Mouse (Mus musculus): ENCODE results near the gene Pcdh10. TPM values are rescaled to one million over a fixed set of nuclear protein-coding genes. Genes with fewer than 3 reads are reported as not detected.
A peak's percentile ranks its signal among the peaks of the same experiment; 100 is the strongest.

Gene Pcdh10
- 12.5 and 13.8 TPM in 2 replicates for polyA plus RNA-seq (2015; fragmentation: Nextera tagmentation; extraction: Ambion mirVana)

DNA sequence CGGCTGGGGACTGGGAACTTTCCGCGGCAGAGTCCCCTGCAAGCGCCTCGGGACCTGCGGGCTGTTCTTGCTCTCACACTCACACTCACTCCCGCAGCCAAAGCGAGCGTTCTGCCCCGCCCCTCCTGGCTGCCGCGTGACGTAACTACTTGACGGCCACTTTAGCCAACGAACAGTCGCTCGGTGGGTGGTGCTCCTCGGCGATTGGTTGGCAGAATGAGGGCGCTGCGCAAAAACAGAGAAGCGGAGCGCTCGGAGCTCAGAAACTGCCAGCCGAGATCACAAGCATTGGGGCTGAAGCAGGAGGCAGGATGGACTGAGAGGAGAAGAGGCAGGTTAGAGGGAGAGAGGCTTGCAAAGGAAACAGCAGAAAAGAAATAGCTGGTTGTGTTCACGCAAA, at the start of gene Pcdh10:
Pcdh10 (plus strand) TSS at position 254 of the 400 bp plus-strand sequence.
- Histone ChIP-seq H3K4me1 (peaks cover 25% of the 10 kb centered on the region), H3K9ac (replicated peaks) (peak within 1 kb of the TSS; percentile 73), H3K27me3 (no peaks in the 10 kb centered on the region), H3K4me2 (replicated peaks) (peak within 1 kb of the TSS; percentile 80), H3K36me3 (no peaks in the 10 kb centered on the region), H3K9me3 (no peaks in the 10 kb centered on the region), H3K27ac (replicated peaks) (peak within 1 kb of the TSS; percentile 85), H3K4me3 (peak within 1 kb of the TSS; percentile 57)
- WGBS: 0% methylated on average over 26 of the region's 26 CpGs
- peak; percentile 87 for ATAC-seq (replicated peaks)

DNA sequence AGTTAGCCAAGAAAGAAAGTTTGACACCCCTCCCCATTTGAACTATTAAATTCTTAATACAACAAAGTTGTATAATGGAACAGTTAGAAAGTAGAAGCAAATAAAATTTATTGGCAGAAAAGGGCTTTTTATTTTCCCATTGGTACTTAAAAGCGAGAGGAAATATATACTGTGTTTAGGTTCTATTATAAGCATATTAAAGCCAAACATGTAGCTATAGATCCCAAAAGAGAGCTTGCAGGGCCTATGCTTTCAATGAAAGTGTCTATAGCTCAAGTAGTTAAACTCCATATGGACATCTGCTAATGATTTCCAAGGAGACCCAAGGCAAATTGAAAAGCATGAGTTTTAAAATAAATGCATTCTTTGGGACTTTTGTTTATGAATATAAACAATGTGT, 22.3 kb upstream of the Pcdh10 start:
- no peaks in the 10 kb centered on the region for H3K4me1 ChIP-seq
- H3K4me2 ChIP-seq (replicated peaks): no peak overlapping the region
- no peak for ATAC-seq (replicated peaks)
- H3K9ac ChIP-seq (replicated peaks): no peak overlapping the region
- H3K27me3 ChIP-seq: no peaks in the 10 kb centered on the region
- WGBS: 91% methylated on average over 1 of the region's 1 CpGs
- H3K36me3 ChIP-seq: no peaks in the 10 kb centered on the region
- H3K4me3 ChIP-seq: no peak overlapping the region
- H3K27ac ChIP-seq (replicated peaks): no peak overlapping the region
- no peaks in the 10 kb centered on the region for H3K9me3 ChIP-seq

DNA sequence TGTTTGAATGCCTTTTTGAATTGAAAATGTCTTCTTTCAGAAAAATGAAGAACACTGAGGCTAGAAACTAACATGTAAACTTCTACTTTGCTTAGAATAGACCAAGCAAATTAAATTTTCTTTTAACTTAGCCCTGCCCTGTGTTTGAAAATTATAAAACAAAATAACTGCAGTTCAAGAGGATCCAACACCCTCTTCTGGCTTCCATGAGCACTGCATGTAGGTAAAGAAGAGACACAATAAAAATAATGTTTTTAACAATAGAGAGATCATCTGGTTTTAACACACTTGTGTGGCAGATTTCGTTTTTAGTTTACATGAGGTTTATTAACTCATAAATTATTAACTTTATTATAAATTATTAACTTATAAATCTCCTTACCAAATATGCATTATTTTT, 9.2 kb upstream of the Pcdh10 start:
- no peak for ATAC-seq (replicated peaks)
- H3K9ac ChIP-seq (replicated peaks): no peak overlapping the region

DNA sequence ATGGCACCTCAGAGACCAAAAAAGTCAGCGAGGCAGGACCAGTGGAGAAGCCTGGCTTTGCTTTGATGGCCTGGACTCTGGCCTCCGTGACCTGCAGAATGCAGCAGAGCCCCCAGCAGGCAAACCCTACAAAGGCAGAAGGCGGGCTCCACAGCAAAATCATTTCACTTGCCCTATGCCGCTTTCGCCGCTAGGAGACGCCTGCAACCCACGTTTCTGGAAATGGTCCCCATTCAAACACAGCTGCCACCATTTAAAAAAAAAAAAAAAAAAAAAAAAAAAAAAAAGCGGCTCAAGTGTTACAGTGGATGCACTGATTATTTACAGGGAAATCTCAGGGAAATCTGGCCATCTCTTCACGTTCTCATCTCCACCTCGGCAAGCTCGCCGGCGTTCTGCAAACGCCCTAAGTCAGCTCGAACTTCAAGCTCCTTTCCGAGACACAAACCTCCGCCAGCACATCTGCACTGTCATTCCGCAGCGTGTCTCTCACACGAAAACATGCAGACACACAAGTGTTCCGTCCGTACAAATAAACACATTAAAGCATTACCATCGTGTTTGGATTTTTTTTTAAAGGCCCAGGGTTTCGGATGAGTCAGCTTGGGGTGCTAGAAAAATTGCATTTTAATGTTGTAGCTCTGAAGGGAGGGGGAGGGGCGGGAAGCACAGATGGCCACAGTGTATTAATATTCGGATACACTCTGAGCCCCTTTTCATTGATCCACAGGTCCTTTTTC, 2.3 kb upstream of the Pcdh10 start:
- ATAC-seq (replicated peaks): no peak
- Histone ChIP-seq H3K4me2 (replicated peaks) (peak overlapping the region; percentile 80), H3K4me1 (peaks cover 17% of the 10 kb centered on the region), H3K27me3 (no peaks in the 10 kb centered on the region), H3K9ac (replicated peaks) (peak overlapping the region; percentile 63), H3K9me3 (no peaks in the 10 kb centered on the region), H3K36me3 (no peaks in the 10 kb centered on the region), H3K27ac (replicated peaks) (peak overlapping the region; percentile 85), H3K4me3 (peak overlapping the region; percentile 57)
- WGBS: under 1% methylated on average over 27 of the region's 27 CpGs

More for the DNA sequence above, 9.2 kb upstream of the Pcdh10 start:
- Histone ChIP-seq H3K4me3 (no peak overlapping the region), H3K27ac (replicated peaks) (no peak overlapping the region), H3K27me3 (no peaks in the 10 kb centered on the region), H3K36me3 (no peaks in the 10 kb centered on the region), H3K4me1 (no peaks in the 10 kb centered on the region), H3K4me2 (replicated peaks) (no peak overlapping the region), H3K9me3 (no peaks in the 10 kb centered on the region)
- WGBS: 64% methylated on average over 1 of the region's 1 CpGs

- Histone ChIP-seq H3K36me3 (no peaks in the 10 kb centered on the region), H3K27ac (replicated peaks) (peak overlapping the region; percentile 85), H3K4me1 (peaks cover 17% of the 10 kb centered on the region), H3K27me3 (no peaks in the 10 kb centered on the region), H3K9me3 (no peaks in the 10 kb centered on the region), H3K9ac (replicated peaks) (peak overlapping the region; percentile 63), H3K4me2 (replicated peaks) (peak overlapping the region; percentile 80), H3K4me3 (peak overlapping the region; percentile 57)
- WGBS: under 1% methylated on average over 59 of the region's 59 CpGs
- peak; percentile 13 for ATAC-seq (replicated peaks)
Observed at GRCm38 (mm10) chr3:45376501-45377390, 1.5 kb upstream of the Pcdh10 start.

DNA sequence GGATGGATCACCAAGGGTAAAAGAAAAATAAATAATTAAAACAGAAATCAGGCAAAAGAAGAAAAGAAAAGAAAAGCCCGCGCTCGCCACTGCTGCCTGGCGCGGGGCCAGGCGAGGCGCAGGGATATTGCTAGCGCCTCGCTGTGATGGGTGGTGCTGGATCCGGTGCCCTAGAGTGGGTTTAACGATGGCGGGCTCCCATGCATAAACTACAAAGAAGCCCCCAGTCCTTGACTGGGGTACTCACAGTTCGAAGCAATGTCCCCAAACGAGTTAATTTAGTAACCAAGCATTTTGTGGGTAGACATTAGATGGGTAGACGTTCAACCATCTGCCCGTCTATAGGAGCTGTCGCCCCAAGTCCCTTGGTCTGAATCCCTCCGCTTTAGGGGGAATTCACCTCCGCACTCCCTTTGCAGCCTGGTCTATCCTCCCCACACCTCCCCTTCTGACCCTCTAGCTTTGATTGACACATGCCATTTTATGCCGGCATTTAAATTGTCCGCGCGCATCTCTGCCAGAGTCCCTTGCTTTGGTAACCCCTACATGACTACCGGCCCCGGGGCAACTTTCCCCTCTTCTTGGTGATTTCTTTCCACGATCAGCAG, 703 bp upstream of the Pcdh10 start:
- under 1% methylated on average over 26 of the region's 26 CpGs for WGBS
- Histone ChIP-seq H3K27me3 (no peaks in the 10 kb centered on the region), H3K27ac (replicated peaks) (peak overlapping the region; percentile 85), H3K36me3 (no peaks in the 10 kb centered on the region), H3K4me3 (peak overlapping the region; percentile 57), H3K4me1 (peaks cover 22% of the 10 kb centered on the region), H3K4me2 (replicated peaks) (peak overlapping the region; percentile 80), H3K9ac (replicated peaks) (peak overlapping the region; percentile 63), H3K9me3 (no peaks in the 10 kb centered on the region)
- peak; percentile 36 for ATAC-seq (replicated peaks)

DNA sequence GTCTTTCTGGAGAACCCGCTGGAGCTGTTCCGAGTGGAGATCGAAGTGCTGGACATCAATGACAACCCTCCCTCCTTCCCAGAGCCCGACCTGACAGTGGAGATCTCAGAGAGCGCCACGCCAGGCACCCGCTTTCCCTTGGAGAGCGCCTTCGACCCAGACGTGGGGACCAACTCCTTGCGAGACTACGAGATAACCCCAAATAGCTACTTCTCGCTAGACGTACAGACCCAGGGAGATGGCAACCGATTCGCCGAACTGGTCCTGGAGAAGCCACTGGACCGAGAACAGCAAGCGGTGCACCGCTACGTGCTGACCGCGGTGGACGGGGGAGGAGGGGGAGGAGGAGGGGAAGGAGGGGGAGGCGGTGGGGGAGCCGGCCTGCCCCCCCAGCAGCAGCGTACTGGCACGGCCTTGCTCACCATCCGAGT, 1.4 kb downstream of the Pcdh10 start:
- H3K27ac ChIP-seq (replicated peaks): peak overlapping the region; percentile 60
- no peaks in the 10 kb centered on the region for H3K9me3 ChIP-seq
- under 1% methylated on average over 29 of the region's 29 CpGs for WGBS
- no peak for ATAC-seq (replicated peaks)
- H3K27me3 ChIP-seq: no peaks in the 10 kb centered on the region
- peak overlapping the region; percentile 73 for H3K9ac ChIP-seq (replicated peaks)
- H3K4me2 ChIP-seq (replicated peaks): peak overlapping the region; percentile 80
- H3K4me1 ChIP-seq: peaks cover 31% of the 10 kb centered on the region
- peak overlapping the region; percentile 57 for H3K4me3 ChIP-seq
- no peaks in the 10 kb centered on the region for H3K36me3 ChIP-seq

- Histone ChIP-seq H3K4me2 (replicated peaks) (peak overlapping the region; percentile 80), H3K9ac (replicated peaks) (peak overlapping the region; percentile 73), H3K4me3 (peak overlapping the region; percentile 57), H3K27ac (replicated peaks) (peak overlapping the region; percentile 60), H3K27me3 (no peaks in the 10 kb centered on the region), H3K9me3 (no peaks in the 10 kb centered on the region), H3K4me1 (peaks cover 34% of the 10 kb centered on the region), H3K36me3 (no peaks in the 10 kb centered on the region)
- under 1% methylated on average over 55 of the region's 55 CpGs for WGBS
- 0 out of 2 replicates have a peak, but pooled peaks have one; percentile 1 for ATAC-seq (replicated peaks)
Observed at GRCm38 (mm10) chr3:45379972-45380761, 2.0 kb downstream of the Pcdh10 start.

DNA sequence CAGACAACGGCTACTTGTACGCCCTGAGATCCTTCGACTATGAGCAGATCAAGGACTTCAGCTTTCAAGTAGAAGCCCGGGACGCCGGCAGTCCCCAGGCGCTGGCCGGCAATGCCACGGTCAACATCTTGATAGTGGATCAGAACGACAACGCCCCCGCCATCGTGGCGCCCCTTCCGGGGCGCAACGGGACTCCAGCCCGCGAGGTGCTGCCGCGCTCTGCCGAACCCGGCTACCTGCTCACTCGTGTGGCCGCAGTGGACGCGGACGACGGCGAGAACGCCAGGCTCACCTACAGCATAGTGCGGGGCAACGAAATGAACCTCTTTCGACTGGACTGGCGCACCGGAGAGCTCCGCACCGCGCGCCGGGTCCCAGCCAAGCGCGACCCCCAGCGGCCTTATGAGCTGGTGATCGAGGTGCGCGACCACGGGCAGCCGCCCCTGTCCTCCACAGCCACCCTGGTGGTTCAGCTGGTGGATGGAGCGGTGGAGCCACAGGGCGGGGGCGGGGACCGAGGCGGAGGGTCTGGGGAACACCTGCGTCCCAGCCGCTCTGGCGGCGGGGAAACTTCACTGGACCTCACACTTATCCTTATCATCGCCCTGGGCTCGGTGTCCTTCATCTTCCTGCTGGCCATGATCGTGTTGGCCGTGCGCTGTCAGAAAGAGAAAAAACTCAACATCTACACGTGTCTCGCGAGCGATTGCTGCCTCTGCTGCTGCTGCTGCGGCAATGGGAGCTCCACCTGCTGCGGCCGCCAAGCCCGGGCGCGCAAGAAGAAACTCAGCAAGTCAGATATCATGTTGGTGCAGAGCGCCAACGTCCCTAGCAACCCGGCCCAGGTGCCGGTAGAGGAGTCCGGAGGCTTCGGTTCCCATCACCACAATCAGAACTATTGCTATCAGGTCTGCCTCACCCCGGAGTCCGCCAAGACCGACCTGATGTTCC, 2.9 kb downstream of the Pcdh10 start:
- Histone ChIP-seq H3K9ac (replicated peaks) (peak overlapping the region; percentile 73), H3K27me3 (no peaks in the 10 kb centered on the region), H3K36me3 (no peaks in the 10 kb centered on the region), H3K4me2 (replicated peaks) (peak overlapping the region; percentile 80), H3K27ac (replicated peaks) (peak overlapping the region; percentile 46), H3K4me3 (peak overlapping the region; percentile 57), H3K9me3 (no peaks in the 10 kb centered on the region), H3K4me1 (peaks cover 38% of the 10 kb centered on the region)
- under 1% methylated on average over 82 of the region's 82 CpGs for WGBS
- no peak for ATAC-seq (replicated peaks)

- peak overlapping the region; percentile 73 for H3K9ac ChIP-seq (replicated peaks)
- H3K4me2 ChIP-seq (replicated peaks): peak overlapping the region; percentile 80
- ATAC-seq (replicated peaks): no peak
- 13% methylated on average over 4 of the region's 4 CpGs for WGBS
- peaks cover 43% of the 10 kb centered on the region for H3K4me1 ChIP-seq
- H3K36me3 ChIP-seq: no peaks in the 10 kb centered on the region
- H3K9me3 ChIP-seq: no peaks in the 10 kb centered on the region
- H3K27ac ChIP-seq (replicated peaks): peak overlapping the region; percentile 46; the same call in 1 of the 2 replicates
- H3K27me3 ChIP-seq: no peaks in the 10 kb centered on the region
- H3K4me3 ChIP-seq: peak overlapping the region; percentile 57
Observed at GRCm38 (mm10) chr3:45382032-45382755, 4.0 kb downstream of the Pcdh10 start.

Data from forebrain, embryonic 15.5 days (tissue).